Mouse (Mus musculus): ENCODE results near the gene Dupd1. TPM values are rescaled to one million over a fixed set of nuclear protein-coding genes. Genes with fewer than 3 reads are reported as not detected.

Dupd1 gene
- polyA plus RNA-seq (2015; fragmentation: Nextera tagmentation; extraction: Ambion mirVana): 20.9 and 25.1 TPM in 2 replicates

DNA sequence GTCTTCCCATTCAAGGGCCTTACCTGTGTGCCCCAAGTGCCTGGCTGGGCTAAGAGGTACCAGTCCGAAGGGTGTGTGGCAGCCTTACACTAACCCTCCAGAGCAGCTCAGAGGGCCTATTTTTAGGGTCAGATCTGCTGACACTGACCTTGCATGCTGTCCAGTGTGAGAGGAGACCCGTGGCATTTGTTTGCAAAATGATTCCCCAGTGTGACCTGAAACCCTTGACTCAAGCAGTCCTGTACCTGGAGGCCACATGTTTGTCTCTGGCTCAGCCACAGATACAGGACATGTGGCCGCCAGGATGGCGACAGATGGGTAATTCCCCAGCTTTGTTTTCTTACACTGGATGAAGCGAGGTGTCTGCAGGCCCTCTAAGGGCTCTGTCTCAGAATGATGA is at the start of gene Dupd1:
TSS of gene Dupd1 (minus strand) at position 91 of the 400 bp plus-strand sequence.

DNA sequence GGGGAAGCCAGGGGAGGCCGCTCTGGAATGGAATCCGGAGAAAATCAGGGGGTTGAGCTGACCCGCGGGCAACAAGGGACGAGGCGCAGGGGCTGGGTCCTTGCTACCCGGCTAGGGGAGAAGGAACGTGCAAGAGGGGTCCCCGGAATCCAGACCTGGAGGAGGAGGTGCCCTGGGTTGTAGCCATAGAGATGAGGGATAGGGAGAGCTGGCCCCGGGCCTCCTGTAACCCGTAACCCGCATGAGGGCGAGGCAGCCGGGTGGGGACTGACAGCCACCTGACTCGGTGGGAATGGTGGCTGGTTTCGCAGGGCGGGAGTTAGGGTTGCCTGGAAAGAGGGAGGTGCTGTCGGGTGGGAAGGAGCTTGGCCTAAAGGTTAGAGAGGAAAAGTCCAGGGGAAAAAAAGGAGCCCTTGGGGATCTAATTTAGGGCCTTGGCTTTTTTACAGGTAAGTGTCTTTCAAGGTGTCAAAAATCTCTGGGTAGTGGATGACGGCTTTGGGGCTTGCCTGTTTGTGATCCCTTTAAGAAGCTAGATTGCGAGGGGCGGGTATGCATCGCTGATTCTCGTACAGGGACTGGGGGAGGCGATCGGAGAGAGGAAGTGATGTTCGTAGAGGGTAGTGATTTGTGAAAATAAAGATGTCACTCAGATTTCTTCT is 36.6 kb upstream of the Dupd1 start, which contains the start of gene Dusp13:
TSS of gene Dusp13 (minus strand) at position 301 of the 662 bp plus-strand sequence.

DNA sequence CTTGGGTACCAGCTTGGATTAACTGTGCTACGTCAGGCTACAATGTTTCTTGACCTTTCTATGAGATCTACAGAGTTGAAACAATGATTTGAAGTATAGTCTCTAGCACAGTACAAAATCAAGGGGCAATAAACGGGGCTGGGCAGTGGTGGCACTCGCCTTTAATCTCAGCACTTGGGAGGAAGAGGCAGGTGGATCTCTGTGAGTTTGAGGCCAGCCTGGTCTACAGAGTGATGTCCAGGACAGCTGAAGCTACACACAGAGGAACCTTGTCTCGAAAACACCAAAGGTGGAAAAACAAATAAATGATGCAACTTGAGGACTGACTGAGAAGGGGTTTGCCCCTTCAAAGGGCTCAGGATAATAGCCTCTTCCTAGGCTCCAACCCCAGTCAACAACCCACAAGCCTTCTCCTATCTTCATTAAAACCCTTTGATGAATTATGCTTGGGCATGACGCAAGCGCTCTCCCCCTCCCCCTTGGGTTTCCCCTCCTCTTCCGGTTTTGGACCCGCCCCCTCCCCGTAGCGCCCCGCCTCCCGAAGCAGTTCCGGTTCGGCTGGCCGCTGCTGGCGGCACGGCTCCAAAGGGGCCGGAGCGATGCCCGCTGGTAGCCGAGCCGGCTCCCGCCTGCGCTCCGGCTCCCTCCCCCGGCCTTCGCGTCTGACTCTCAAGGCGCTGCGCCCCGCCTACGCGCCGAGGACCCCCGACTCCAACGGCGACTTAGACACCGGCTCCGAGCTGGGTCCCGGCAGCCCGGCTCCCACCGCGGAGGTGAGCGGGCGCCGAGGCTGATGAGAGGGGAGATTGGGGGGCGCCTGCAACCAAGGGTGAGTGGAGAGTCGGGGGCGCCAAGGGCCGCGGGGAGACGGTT is 35.9 kb upstream of the Dupd1 start, which contains the start of gene Samd8:
TSS of gene Samd8 (plus strand) at position 524 of the 873 bp plus-strand sequence.

Other genes starting within 250 kb of the Dupd1 start
- 5.4 and 6.5 TPM in 2 replicates for gene Kat6b, start 233.1 kb downstream of the Dupd1 start, polyA plus RNA-seq (2015; fragmentation: Nextera tagmentation; extraction: Ambion mirVana)
- gene Samd8, start 36.0 kb upstream of the Dupd1 start, polyA plus RNA-seq (2015; fragmentation: Nextera tagmentation; extraction: Ambion mirVana): 8.6 and 9.7 TPM in 2 replicates
- gene Dusp13, start 36.6 kb upstream of the Dupd1 start, polyA plus RNA-seq (2015; fragmentation: Nextera tagmentation; extraction: Ambion mirVana): 16.8 and 16.9 TPM in 2 replicates
- 399 and 408 TPM in 2 replicates for gene Vdac2, start 110.7 kb upstream of the Dupd1 start, polyA plus RNA-seq (2015; fragmentation: Nextera tagmentation; extraction: Ambion mirVana)
- 14.7 and 18.3 TPM in 2 replicates for gene Comtd1, start 134.4 kb upstream of the Dupd1 start, polyA plus RNA-seq (2015; fragmentation: Nextera tagmentation; extraction: Ambion mirVana)

Measured in skeletal muscle tissue, postnatal 0 days (tissue).